Mouse (Mus musculus) stomach, embryonic 14.5 days (tissue): ENCODE results near the gene Gm20388. TPM values are rescaled to one million over a fixed set of nuclear protein-coding genes. Genes with fewer than 3 reads are reported as not detected.

ENCODE experiments used
- ATAC-seq: fragments of 200-750 bp; cut with Nextera tagmentation; 2 replicates; pipeline ENCODE4 v1.8.0; 2017; ENCODE audit warnings: low read depth, moderate TSS enrichment; ENCODE audit not compliant: insufficient number of reproducible peaks, insufficient read depth, low FRiP score
- H3K27ac ChIP-seq: fragments of 300-500 bp; sonication (generic); 2 replicates; pipeline ENCODE4 v1.5.1; 2014; ENCODE audit warnings: mild to moderate bottlenecking, low read length, moderate library complexity, mixed read lengths
- H3K27me3 ChIP-seq: fragments of 300-500 bp; sonication (generic); 2 replicates; pipeline ENCODE4 v1.6.1; 2014; ENCODE audit warnings: low read length, control low read depth, mixed read lengths; ENCODE audit not compliant: control insufficient read depth, insufficient read depth
- H3K36me3 ChIP-seq: fragments of 300-500 bp; sonication (generic); 2 replicates; pipeline ENCODE4 v1.6.1; 2014; ENCODE audit warnings: mild to moderate bottlenecking, control low read depth, low read length, moderate library complexity, mixed read lengths; ENCODE audit not compliant: control insufficient read depth, insufficient read depth
- H3K4me1 ChIP-seq: fragments of 300-500 bp; sonication (generic); 2 replicates; pipeline ENCODE4 v1.6.1; 2014; ENCODE audit warnings: low read length, control low read depth, mixed read lengths; ENCODE audit not compliant: control insufficient read depth, insufficient read depth
- H3K4me2 ChIP-seq: fragments of 300-500 bp; sonication (generic); replicated peaks from 2 replicates; pipeline ENCODE4 v1.6.1; 2014; ENCODE audit warnings: low read depth, low read length, control low read depth
- H3K4me3 ChIP-seq: fragments of 300-500 bp; sonication (generic); 2 replicates; pipeline ENCODE4 v1.5.1; 2014; ENCODE audit warnings: low read depth, low read length, control low read depth
- H3K9ac ChIP-seq: fragments of 300-500 bp; sonication (generic); replicated peaks from 2 replicates; pipeline ENCODE4 v1.6.1; 2014; ENCODE audit warnings: low read depth, mild to moderate bottlenecking, control low read depth, low read length, moderate library complexity, mixed read lengths
- H3K9me3 ChIP-seq: fragments of 300-500 bp; sonication (generic); 2 replicates; pipeline ENCODE4 v1.6.1; 2016; ENCODE audit warnings: low read depth, low read length, control low read depth; ENCODE audit not compliant: control insufficient read depth
- WGBS: fragments of 180-500 bp; shearing (Covaris S2); extraction: QIAGEN DNeasy Blood & Tissue Kit; methylation state at CpG from one replicate; pipeline ENCODE4 v1.1.7; 2014; 5-methylcytosine and 5-hydroxymethylcytosine counted together
- polyA plus RNA-seq: library from polyadenylated mRNA; unstranded; fragments of >200 nt; fragmentation: Nextera tagmentation; extraction: Ambion mirVana; gene quantifications from 2 replicates; pipeline ENCODE4 v1.2.1, GENCODE M21; 2014

Gm20388 gene
- polyA plus RNA-seq, 1 experiment from 2014 or later = 11.4 TPM

GRCm38 (mm10) chr8:122873171-122873570, 2962.5 kb downstream of the Gm20388 start:
- H3K4me2 ChIP-seq = no peak overlapping the region
- H3K4me3 ChIP-seq = no peak overlapping the region
- H3K9me3 ChIP-seq = no peaks in the 10 kb centered on the region
- no peak overlapping the region for H3K27ac ChIP-seq
- H3K27me3 ChIP-seq = no peaks in the 10 kb centered on the region
- no peaks in the 10 kb centered on the region for H3K36me3 ChIP-seq
- 40% methylated on average over 6 of the region's 6 CpGs for WGBS
- no peaks in the 10 kb centered on the region for H3K4me1 ChIP-seq
- no peak overlapping the region for H3K9ac ChIP-seq
- no peak for ATAC-seq

- Histone ChIP-seq H3K9me3 (no peaks in the 10 kb centered on the region), H3K4me2 (no peak overlapping the region), H3K4me1 (no peaks in the 10 kb centered on the region), H3K36me3 (no peaks in the 10 kb centered on the region), H3K9ac (no peak overlapping the region), H3K4me3 (no peak overlapping the region), H3K27ac (no peak overlapping the region), H3K27me3 (no peaks in the 10 kb centered on the region)
- WGBS = 52% methylated on average over 5 of the region's 5 CpGs
- no peak for ATAC-seq
Observed at GRCm38 (mm10) chr8:122875186-122875585, 2964.5 kb downstream of the Gm20388 start.

- H3K27ac ChIP-seq = no peak overlapping the region
- no peaks in the 10 kb centered on the region for H3K27me3 ChIP-seq
- H3K4me3 ChIP-seq = no peak overlapping the region
- H3K4me2 ChIP-seq = no peak overlapping the region
- H3K9ac ChIP-seq = no peak overlapping the region
- no peak for ATAC-seq
- peaks cover 12% of the 10 kb centered on the region for H3K36me3 ChIP-seq
- 84% methylated on average over 3 of the region's 3 CpGs for WGBS
- no peaks in the 10 kb centered on the region for H3K9me3 ChIP-seq
- no peaks in the 10 kb centered on the region for H3K4me1 ChIP-seq
Observed at GRCm38 (mm10) chr8:122878231-122878630, 2967.6 kb downstream of the Gm20388 start.

- no peaks in the 10 kb centered on the region for H3K27me3 ChIP-seq
- H3K36me3 ChIP-seq = peaks cover 30% of the 10 kb centered on the region
- no peak overlapping the region for H3K4me2 ChIP-seq
- 25% methylated on average over 3 of the region's 3 CpGs for WGBS
- H3K9me3 ChIP-seq = no peaks in the 10 kb centered on the region
- H3K4me1 ChIP-seq = no peaks in the 10 kb centered on the region
- H3K27ac ChIP-seq = no peak overlapping the region
- H3K9ac ChIP-seq = no peak overlapping the region
- no peak overlapping the region for H3K4me3 ChIP-seq
- ATAC-seq = no peak
Observed at GRCm38 (mm10) chr8:122880302-122880701, 2969.7 kb downstream of the Gm20388 start.

- H3K4me3 ChIP-seq = no peak overlapping the region
- no peak overlapping the region for H3K27ac ChIP-seq
- ATAC-seq = no peak
- H3K36me3 ChIP-seq = peaks cover 63% of the 10 kb centered on the region
- H3K9me3 ChIP-seq = no peaks in the 10 kb centered on the region
- 84% methylated on average over 10 of the region's 10 CpGs for WGBS
- no peaks in the 10 kb centered on the region for H3K27me3 ChIP-seq
- no peaks in the 10 kb centered on the region for H3K4me1 ChIP-seq
- no peak overlapping the region for H3K9ac ChIP-seq
- H3K4me2 ChIP-seq = no peak overlapping the region
Observed at GRCm38 (mm10) chr8:122883671-122884070, 2973.0 kb downstream of the Gm20388 start.

- 87% methylated on average over 12 of the region's 12 CpGs for WGBS
- H3K9me3 ChIP-seq = no peaks in the 10 kb centered on the region
Observed at GRCm38 (mm10) chr8:122891440-122891839, 2980.8 kb downstream of the Gm20388 start.

GRCm38 (mm10) chr8:122893451-122893850, 2982.8 kb downstream of the Gm20388 start:
- 89% methylated on average over 12 of the region's 12 CpGs for WGBS
- Histone ChIP-seq H3K4me2 (no peak overlapping the region), H3K4me1 (no peaks in the 10 kb centered on the region), H3K27ac (no peak overlapping the region), H3K9ac (no peak overlapping the region), H3K27me3 (no peaks in the 10 kb centered on the region), H3K4me3 (no peak overlapping the region), H3K36me3 (peaks cover 93% of the 10 kb centered on the region), H3K9me3 (no peaks in the 10 kb centered on the region)
- ATAC-seq = no peak

More at GRCm38 (mm10) chr8:122891440-122891839, 2980.8 kb downstream of the Gm20388 start:
- no peaks in the 10 kb centered on the region for H3K27me3 ChIP-seq
- H3K36me3 ChIP-seq = peaks cover 93% of the 10 kb centered on the region
- ATAC-seq = no peak
- H3K9ac ChIP-seq = no peak overlapping the region
- H3K4me2 ChIP-seq = no peak overlapping the region
- no peaks in the 10 kb centered on the region for H3K4me1 ChIP-seq
- H3K4me3 ChIP-seq = no peak overlapping the region
- no peak overlapping the region for H3K27ac ChIP-seq

GRCm38 (mm10) chr8:122896317-122896716, 2985.7 kb downstream of the Gm20388 start:
- Histone ChIP-seq H3K27ac (no peak overlapping the region), H3K36me3 (peaks cover 87% of the 10 kb centered on the region), H3K27me3 (no peaks in the 10 kb centered on the region), H3K4me1 (no peaks in the 10 kb centered on the region), H3K9ac (no peak overlapping the region), H3K4me3 (no peak overlapping the region), H3K4me2 (no peak overlapping the region), H3K9me3 (no peaks in the 10 kb centered on the region)
- ATAC-seq = no peak
- WGBS = 91% methylated on average over 11 of the region's 11 CpGs

GRCm38 (mm10) chr8:122897200-122897599, 2986.6 kb downstream of the Gm20388 start:
- H3K27ac ChIP-seq = no peak overlapping the region
- ATAC-seq = no peak
- no peaks in the 10 kb centered on the region for H3K4me1 ChIP-seq
- no peak overlapping the region for H3K4me3 ChIP-seq
- H3K9ac ChIP-seq = no peak overlapping the region
- H3K9me3 ChIP-seq = no peaks in the 10 kb centered on the region
- 95% methylated on average over 8 of the region's 8 CpGs for WGBS
- no peak overlapping the region for H3K4me2 ChIP-seq
- H3K36me3 ChIP-seq = peaks cover 78% of the 10 kb centered on the region
- no peaks in the 10 kb centered on the region for H3K27me3 ChIP-seq
